Mouse (Mus musculus) myocyte (in vitro differentiated cells): ENCODE measurements around the gene Supt3. TPM values are rescaled to one million over a fixed set of nuclear protein-coding genes. Genes with fewer than 3 reads are reported as not detected.

Experiments used
- H3K27me3 ChIP-seq: one replicate; pipeline ENCODE4 v1.6.1; 2011; ENCODE audit not compliant: control insufficient read depth, insufficient read depth, insufficient read length
- H3K36me3 ChIP-seq: one replicate; pipeline ENCODE4 v1.6.1; 2011; ENCODE audit not compliant: control insufficient read depth, insufficient read depth
- H3K4me2 ChIP-seq: one replicate; pipeline ENCODE4 v1.6.1; 2011; ENCODE audit warnings: low read depth, control low read depth
- H3K4me3 ChIP-seq: one replicate; pipeline ENCODE4 v1.5.1; 2011; ENCODE audit warnings: mild to moderate bottlenecking, control low read depth, moderate library complexity
- H3K79me2 ChIP-seq: one replicate; pipeline ENCODE4 v1.6.1; 2011; ENCODE audit not compliant: control insufficient read depth, insufficient read depth
- H3ac ChIP-seq: one replicate; pipeline ENCODE4 v1.6.1; 2011; ENCODE audit not compliant: control insufficient read depth, insufficient read length
- CEBPB ChIP-seq: IDR thresholded peaks from 2 replicates; pipeline ENCODE4 v1.6.1; 2011; ENCODE audit warnings: mild to moderate bottlenecking, moderate library complexity; ENCODE audit not compliant: poor library complexity, insufficient read depth, severe bottlenecking
- E2F4 ChIP-seq: IDR thresholded peaks from one replicate; pipeline ENCODE4 v1.6.1; 2011; ENCODE audit warnings: mild to moderate bottlenecking, control low read depth, moderate library complexity; ENCODE audit not compliant: insufficient read depth
- MAX ChIP-seq: IDR thresholded peaks from one replicate; pipeline ENCODE4 v1.6.1; 2011; ENCODE audit warnings: low read depth, mild to moderate bottlenecking, control low read depth
- MYOD1 ChIP-seq, 3 experiments: IDR thresholded peaks; one replicate each; pipeline ENCODE4 v1.6.1; 2011; ENCODE audit warnings: control low read depth in 2 of 3, low read depth in 2 of 3, mild to moderate bottlenecking in 2 of 3, moderate library complexity in 1 of 3; ENCODE audit not compliant: insufficient read length in 2 of 3, control insufficient read depth in 1 of 3
- MYOG ChIP-seq, 3 experiments: IDR thresholded peaks; one replicate each; pipeline ENCODE4 v1.6.1; 2011; ENCODE audit warnings: control low read depth in 2 of 3, low read depth in 2 of 3, mild to moderate bottlenecking in 2 of 3; ENCODE audit not compliant: insufficient read length in 2 of 3, control insufficient read depth in 1 of 3, insufficient read depth in 1 of 3
- POLR2A ChIP-seq: IDR thresholded peaks from one replicate; pipeline ENCODE4 v1.6.1; 2011; ENCODE audit warnings: low read depth, mild to moderate bottlenecking, control low read depth, moderate library complexity; ENCODE audit not compliant: insufficient read length
- POLR2AphosphoS2 ChIP-seq: IDR thresholded peaks from one replicate; pipeline ENCODE4 v1.6.1; 2011; ENCODE audit warnings: low read depth, control low read depth; ENCODE audit not compliant: insufficient read length
- REST ChIP-seq: IDR thresholded peaks from one replicate; pipeline ENCODE4 v1.6.1; 2011; ENCODE audit warnings: mild to moderate bottlenecking, control low read depth, moderate library complexity; ENCODE audit not compliant: insufficient read depth, insufficient read length
- SRF ChIP-seq: IDR thresholded peaks from one replicate; pipeline ENCODE4 v1.6.1; 2011; ENCODE audit warnings: low read depth; ENCODE audit not compliant: control insufficient read depth, insufficient read length
- TCF12 ChIP-seq: IDR thresholded peaks from one replicate; pipeline ENCODE4 v1.6.1; 2011; ENCODE audit warnings: mild to moderate bottlenecking, control low read depth; ENCODE audit not compliant: poor library complexity, insufficient read depth, severe bottlenecking
- TCF3 ChIP-seq: IDR thresholded peaks from one replicate; pipeline ENCODE4 v1.6.1; 2011; ENCODE audit warnings: low read depth, control low read depth; ENCODE audit not compliant: insufficient read length
- USF1 ChIP-seq: IDR thresholded peaks from one replicate; pipeline ENCODE4 v1.6.1; 2011; ENCODE audit warnings: low read depth, mild to moderate bottlenecking, control low read depth, moderate library complexity
- polyA plus RNA-seq: library from polyadenylated mRNA; unstranded; fragments of >200 nt; fragmentation: generic; extraction: Trizol; gene quantifications from one replicate; pipeline ENCODE4 v1.2.1, GENCODE M21; 2012; ENCODE audit warnings: missing spikeins

Gene Supt3
- polyA plus RNA-seq, 1 experiment, result 30.9 TPM

DNA sequence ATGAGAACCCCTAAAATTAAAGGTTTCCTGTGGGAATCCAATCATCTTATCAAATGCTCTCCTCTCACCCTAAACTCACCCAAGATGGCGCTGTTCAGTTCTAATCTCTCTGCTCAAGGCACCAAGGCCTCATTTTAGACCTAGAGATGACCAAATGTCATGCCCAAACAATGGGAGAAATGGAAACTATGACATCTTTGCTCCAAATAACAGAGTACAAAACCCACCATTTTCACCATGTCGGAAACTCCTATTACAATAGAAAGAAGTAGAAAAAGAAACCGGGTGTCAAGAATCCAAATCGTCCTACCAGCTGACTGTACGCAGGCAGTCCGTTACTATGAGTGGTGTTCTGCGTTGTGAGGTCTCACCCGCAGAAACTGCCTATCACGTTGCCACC is 34.7 kb upstream of the Supt3 start:
- Histone ChIP-seq H3K36me3 (no peaks in the 10 kb centered on the region), H3K27me3 (no peaks in the 10 kb centered on the region)

GRCm38 (mm10) chr17:44743780-44744179 is 33.2 kb upstream of the Supt3 start:
- H3K36me3 ChIP-seq, result no peaks in the 10 kb centered on the region
- H3K4me3 ChIP-seq, result no peak overlapping the region
- no peak for TF ChIP-seq CEBPB
- TF ChIP-seq POLR2AphosphoS2, result no peak
- no peak for TF ChIP-seq TCF3
- TF ChIP-seq REST, result no peak
- no peak for TF ChIP-seq USF1
- TF ChIP-seq MYOG (IDR thresholded peaks at IDR 0.05; ENCODE audit: control insufficient read depth in 1 of 3, insufficient read depth in 1 of 3, insufficient read length in 2 of 3, low read depth in 2 of 3), result no peak
- no peak for TF ChIP-seq POLR2A
- no peak for TF ChIP-seq MYOD1 (IDR thresholded peaks at IDR 0.05; ENCODE audit: control insufficient read depth in 1 of 3, insufficient read length in 2 of 3, low read depth in 2 of 3)
- no peak for TF ChIP-seq SRF
- no peak for TF ChIP-seq E2F4
- TF ChIP-seq TCF12, result no peak
- no peak overlapping the region for H3ac ChIP-seq
- H3K27me3 ChIP-seq, result no peaks in the 10 kb centered on the region
- H3K79me2 ChIP-seq, result peaks cover 19% of the 10 kb centered on the region
- H3K4me2 ChIP-seq, result no peak overlapping the region

More for the DNA sequence above, 34.7 kb upstream of the Supt3 start:
- Histone ChIP-seq H3K4me2 (no peak overlapping the region), H3ac (no peak overlapping the region), H3K4me3 (no peak overlapping the region), H3K79me2 (peaks cover 31% of the 10 kb centered on the region)
- TF ChIP-seq POLR2A, result no peak
- no peak for TF ChIP-seq TCF12
- TF ChIP-seq CEBPB, result no peak
- no peak for TF ChIP-seq MYOG (IDR thresholded peaks at IDR 0.05; ENCODE audit: control insufficient read depth in 1 of 3, insufficient read depth in 1 of 3, insufficient read length in 2 of 3, low read depth in 2 of 3)
- TF ChIP-seq SRF, result no peak
- no peak for TF ChIP-seq E2F4
- no peak for TF ChIP-seq MYOD1 (IDR thresholded peaks at IDR 0.05; ENCODE audit: control insufficient read depth in 1 of 3, insufficient read length in 2 of 3, low read depth in 2 of 3)
- no peak for TF ChIP-seq POLR2AphosphoS2
- TF ChIP-seq TCF3, result no peak
- TF ChIP-seq USF1, result no peak
- no peak for TF ChIP-seq MAX
- TF ChIP-seq REST, result no peak

- Histone ChIP-seq H3K4me3 (no peak overlapping the region), H3K36me3 (no peaks in the 10 kb centered on the region), H3ac (no peak overlapping the region), H3K79me2 (peaks cover 10% of the 10 kb centered on the region), H3K27me3 (no peaks in the 10 kb centered on the region), H3K4me2 (no peak overlapping the region)
- TF ChIP-seq MAX, result no peak
- TF ChIP-seq MYOG (IDR thresholded peaks at IDR 0.05; ENCODE audit: control insufficient read depth in 1 of 3, insufficient read depth in 1 of 3, insufficient read length in 2 of 3, low read depth in 2 of 3), result no peak
- TF ChIP-seq TCF12, result no peak
- no peak for TF ChIP-seq USF1
- no peak for TF ChIP-seq REST
Measured at GRCm38 (mm10) chr17:44745378-44745777, 31.6 kb upstream of the Supt3 start.

- H3K79me2 ChIP-seq, result no peaks in the 10 kb centered on the region
- H3K4me3 ChIP-seq, result no peak overlapping the region
- no peak overlapping the region for H3ac ChIP-seq
- TF ChIP-seq USF1, result no peak
- no peak for TF ChIP-seq E2F4
- no peak for TF ChIP-seq SRF
- TF ChIP-seq TCF12, result no peak
- TF ChIP-seq MYOD1 (IDR thresholded peaks at IDR 0.05; ENCODE audit: control insufficient read depth in 1 of 3, insufficient read length in 2 of 3, low read depth in 2 of 3), result no peak
- no peak for TF ChIP-seq REST
- no peak for TF ChIP-seq TCF3
- no peaks in the 10 kb centered on the region for H3K36me3 ChIP-seq
- no peaks in the 10 kb centered on the region for H3K27me3 ChIP-seq
- no peak overlapping the region for H3K4me2 ChIP-seq
Measured at GRCm38 (mm10) chr17:44766318-44766717, 10.6 kb upstream of the Supt3 start.

- no peak overlapping the region for H3ac ChIP-seq
- TF ChIP-seq MYOD1 (IDR thresholded peaks at IDR 0.05; ENCODE audit: control insufficient read depth in 1 of 3, insufficient read length in 2 of 3, low read depth in 2 of 3), result peak in 1 of 3 experiments; percentile 8
- TF ChIP-seq REST, result no peak
- H3K79me2 ChIP-seq, result no peaks in the 10 kb centered on the region
- H3K27me3 ChIP-seq, result no peaks in the 10 kb centered on the region
- peak overlapping the region; percentile 60 for H3K4me2 ChIP-seq
- no peaks in the 10 kb centered on the region for H3K36me3 ChIP-seq
- no peak overlapping the region for H3K4me3 ChIP-seq
Measured at GRCm38 (mm10) chr17:44766975-44767374, 10.0 kb upstream of the Supt3 start.
